Mouse (Mus musculus) right cerebral cortex, postnatal 14 days (tissue): ENCODE results near the gene Med12l.

Experiments used
- DNase-seq: peaks from one replicate; pipeline ENCODE4 v3.0.0; 2022

The Med12l gene

DNA sequence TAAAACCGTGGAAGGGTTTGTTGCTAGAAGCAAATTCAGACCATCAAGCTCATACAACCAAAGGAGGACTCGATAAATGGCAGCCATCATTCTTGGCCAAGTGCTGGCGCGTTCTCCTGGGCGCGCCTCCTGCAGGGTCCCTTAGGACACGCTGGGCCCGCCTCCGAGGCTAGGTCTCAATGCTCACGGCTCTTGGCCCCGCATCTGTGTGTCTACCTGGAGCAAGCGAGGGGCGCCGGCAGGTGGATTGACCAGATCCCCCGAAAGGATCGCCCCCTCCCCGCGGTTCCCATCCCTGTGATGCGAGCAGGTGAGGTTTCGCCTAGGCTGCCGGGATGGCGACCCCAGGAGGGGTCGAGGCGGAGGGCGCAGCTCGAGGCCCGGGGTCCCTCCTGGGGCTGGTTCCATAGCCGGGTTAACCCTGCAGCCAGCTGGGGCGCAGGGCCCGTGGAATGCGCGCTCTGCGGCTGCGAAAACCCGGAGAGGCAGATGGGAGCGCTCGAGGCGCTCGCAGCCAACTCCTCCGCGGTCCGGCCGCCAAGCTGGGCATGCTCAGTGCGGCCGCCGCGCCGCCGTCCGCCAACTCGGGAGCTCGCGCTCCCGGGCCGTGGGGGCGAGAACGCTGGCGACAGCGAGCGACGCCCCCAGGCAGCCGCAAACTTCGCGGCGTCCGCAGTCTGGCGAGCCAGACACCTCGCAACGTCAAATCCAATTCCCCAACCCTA, at the start of gene Med12l:
Gene Med12l (plus strand): TSS at position 555 of the 725 bp plus-strand sequence.
- peak; percentile 85 for DNase-seq

DNA sequence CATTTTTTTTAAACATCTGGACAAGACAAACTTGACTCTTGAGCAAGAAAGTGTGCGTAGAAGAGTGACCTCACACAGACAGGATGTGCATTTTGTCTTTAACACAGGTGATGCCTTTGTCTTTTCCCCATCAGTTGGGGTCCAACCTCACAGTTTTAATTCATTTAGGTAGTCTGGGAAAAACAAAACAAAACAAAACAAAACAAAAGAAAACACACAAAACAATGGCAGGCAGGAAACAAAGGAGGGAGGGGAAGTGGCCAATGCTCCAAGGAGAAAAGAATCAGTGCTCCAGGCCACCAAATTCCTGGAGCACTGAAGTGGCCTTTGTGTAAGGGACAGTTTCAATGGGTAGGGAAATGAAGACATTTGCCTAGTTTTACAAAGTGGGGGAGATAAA, 44.5 kb upstream of the Med12l start:
- no peak for DNase-seq

DNA sequence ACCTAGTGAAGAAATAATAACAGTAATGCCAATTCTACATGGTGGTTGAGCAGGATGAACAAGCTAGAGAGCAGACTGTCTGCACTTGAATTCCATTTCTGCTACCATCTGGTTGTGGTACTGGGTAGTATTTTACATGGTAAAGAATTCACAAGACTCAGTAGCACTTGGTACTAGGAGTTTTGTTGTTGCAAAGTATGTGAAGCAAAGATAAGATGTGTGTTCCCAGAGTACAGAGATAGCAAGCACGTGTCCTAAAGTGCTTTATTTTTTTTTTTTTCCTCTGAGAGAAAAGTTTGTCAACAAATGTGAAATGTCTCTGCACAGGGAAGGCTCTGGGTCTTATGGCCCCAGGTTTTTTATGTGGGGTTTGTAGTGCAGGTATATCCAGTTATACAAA, 28.2 kb upstream of the Med12l start:
- no peak for DNase-seq

DNA sequence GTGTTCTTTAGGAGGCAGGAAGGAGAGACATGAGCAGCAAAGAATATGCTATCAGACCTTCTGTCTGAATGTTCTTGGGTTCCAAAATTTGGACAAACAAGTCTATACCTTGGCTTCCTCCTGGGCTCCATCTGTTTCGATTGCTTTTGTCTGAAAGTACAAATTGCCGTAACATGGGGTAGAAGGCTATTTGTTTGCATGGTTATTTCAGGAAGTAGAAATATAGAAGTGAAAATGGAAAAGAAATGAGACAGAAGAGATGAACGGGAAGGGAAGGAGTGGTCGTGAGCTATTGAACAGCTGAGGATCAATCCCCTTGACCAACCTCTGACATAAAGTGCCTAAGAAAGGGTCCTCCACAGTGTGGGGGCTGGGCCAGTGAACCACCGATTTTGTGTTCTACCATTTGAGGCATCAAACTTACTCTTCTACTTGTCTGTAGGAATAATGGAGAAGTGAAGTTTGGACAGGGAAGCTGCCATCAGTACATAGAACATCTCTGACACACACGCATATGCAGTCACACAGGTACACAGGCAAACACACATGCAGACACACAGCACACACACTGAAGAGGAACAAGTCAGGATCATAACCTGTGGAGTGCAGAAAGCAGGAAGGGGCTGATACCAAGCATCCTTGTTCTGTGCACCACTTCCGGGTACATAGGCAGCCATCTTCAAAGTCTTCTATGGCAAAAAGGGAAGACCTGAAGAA, 27.6 kb upstream of the Med12l start:
- DNase-seq: no peak

DNA sequence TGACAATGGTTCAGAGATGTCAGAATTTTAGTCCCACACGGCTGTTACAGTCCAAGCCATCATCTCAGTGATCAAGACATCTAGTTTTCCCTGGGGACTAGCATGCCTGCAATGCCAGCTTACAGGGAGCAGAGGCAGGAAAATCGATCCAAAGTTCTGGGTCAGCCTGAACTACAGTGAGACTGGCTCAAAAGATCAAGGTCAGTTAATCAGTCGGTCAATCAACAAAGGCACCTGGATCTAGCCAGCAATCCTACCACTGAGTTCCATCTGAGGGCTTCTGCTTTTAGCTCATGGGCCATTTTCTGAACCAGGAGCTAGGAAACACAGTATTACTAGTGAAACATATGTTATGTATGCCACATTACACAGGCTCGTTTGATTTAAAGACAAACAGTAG, 25.0 kb upstream of the Med12l start:
- DNase-seq: no peak

DNA sequence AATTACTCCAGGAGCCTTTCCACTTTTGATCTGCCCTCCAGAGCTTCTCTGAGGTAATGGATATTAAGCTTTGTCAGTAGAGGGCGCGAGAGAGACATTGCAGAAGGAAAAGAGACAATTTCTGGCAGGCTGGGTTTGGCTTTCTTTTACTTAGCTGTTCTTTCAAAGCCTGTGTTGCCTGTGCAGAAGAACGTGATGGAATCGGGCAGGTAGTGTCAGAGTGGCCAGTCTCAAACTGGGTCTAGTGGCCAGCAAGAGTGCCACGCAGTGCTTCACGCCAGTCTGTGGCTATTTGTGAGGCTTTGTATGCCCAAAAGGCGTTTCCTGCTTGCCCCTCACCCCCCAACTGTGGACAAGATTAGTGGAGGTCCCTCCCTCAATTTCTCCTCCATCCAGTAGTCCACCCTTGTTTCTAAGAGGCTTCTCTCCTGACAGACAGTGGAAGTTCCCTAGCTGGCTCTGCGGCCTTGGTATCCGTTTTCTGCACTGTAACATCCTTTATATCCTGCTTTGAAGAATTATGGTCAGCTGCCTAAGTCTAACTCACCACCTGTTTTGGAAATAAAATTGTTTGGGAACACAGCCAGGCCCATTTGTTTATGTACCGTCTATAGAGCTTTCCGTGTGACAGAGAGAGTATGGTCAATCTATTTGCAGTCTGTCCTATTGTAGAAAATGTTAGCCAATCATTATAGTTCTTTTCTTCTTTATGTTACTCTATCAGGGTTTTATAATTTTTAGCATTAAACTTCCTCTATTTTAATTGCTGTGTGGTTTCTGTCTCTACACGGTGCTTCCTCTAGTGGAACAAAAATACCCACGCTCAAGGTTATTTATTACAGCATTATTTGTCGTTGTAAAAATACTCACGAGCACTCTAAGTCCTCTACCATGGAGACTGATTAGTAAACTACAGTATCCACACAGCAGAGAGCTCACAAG, 22.5 kb upstream of the Med12l start:
- peak; percentile 48 for DNase-seq

DNA sequence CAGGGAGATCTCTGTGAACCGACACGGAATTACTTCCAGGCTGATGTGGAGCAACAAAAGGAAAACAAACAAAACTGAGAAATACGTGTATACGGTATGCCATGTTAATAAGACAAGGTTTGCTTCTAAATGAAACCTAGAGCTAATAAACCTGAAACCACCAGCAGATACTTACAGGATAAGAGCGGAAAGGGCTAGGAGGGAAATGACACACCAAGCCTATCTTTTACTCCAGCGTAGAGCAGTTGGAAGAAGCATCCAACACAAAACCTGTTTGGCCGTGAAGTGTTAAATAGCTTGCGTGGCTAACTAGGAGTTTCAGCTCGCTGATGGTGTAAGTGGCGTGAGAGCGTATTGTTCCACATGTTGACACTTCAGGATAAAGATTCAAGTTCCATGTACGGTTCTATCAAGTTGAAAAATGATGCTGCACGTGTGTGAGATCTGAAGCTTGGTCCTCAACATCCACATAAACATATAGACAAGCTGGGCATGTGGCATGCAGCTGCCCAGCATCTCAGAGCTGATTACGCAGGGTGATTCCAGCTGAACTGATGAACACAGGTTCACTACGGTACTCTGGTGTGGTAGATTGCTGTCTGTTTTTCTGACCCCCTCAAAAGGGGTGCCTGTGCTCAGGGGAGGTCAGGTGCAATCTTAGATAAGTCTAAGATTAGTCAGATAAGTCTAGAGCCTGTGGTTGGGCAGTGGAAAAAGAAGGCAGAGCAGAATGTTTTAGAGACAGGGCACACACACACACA, 21.6 kb upstream of the Med12l start:
- no peak for DNase-seq

DNA sequence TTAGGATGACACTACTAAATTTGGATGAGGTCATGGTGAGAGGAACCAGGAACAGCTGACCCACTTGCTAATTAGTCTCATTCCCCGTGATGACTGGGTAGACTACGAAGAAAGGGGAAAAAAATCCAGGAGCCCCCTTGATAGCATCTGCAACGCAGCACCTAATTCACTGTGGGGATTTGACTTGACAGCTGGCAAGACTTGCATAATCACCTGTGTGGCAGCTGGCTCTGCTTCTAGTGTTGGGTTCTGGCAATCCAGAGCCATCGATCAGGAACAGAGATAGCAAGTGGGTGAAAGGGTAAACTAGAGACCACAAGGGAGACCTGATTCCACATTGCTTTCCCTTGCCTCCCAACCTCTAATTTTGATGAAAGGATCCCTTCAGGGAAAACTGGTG, 19.8 kb upstream of the Med12l start:
- DNase-seq: no peak

DNA sequence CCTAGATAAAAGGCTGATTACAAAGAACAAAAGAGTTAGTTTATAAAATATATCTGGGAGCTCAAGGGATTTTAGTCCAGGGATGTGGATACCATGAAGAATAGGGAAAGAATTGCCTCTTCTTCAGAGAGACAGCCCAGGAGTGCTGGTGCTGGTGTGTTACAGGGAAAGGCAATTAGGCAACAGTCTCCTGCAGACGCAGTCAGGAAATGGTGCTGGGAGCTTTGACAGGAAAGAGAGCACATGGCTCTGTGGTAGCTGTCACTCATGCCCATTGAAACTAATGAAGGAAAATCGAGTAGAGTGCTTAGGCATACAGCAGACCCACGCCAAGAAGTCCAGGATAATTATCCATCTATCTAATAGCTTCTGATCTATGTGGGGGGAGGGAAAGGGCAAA, 16.3 kb upstream of the Med12l start:
- DNase-seq: no peak

DNA sequence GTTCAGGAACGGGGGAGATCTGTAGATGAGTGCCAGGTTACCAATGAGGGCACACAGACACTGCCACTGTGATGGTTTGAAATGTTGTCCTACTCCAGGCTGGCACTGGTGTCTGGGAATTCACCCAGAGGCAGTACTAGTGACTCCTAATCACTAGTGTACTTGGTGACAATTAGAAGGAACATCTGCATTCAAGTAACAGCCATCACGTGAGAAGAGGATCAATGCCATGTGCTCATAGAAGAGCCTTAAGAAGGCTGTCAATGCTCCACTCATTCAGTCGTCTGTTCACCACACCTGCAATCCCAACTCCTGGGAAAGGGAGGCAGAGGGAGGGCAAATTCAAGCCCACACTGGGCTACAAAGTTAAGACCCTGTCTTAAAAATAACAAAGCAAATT, 15.1 kb upstream of the Med12l start:
- no peak for DNase-seq

DNA sequence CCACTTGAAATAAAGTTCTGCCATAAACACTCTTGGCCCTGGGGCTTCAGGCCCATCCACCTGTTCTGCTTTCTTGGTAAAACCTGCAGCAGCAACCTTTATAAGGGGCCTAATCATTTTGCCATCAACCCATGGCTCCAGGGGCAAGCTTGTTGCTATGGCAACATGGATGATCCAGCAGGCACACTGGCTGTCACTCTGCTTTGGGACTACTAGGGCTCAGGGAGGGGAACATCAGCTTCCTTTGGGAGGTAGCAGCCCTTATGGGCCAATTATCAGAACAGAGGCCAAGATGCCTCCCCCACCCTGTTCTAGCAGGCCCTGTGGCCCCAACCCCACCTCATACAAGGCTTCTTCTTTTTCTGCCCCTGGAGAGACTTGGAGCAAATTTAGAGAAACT, 13.5 kb upstream of the Med12l start:
- no peak for DNase-seq

DNA sequence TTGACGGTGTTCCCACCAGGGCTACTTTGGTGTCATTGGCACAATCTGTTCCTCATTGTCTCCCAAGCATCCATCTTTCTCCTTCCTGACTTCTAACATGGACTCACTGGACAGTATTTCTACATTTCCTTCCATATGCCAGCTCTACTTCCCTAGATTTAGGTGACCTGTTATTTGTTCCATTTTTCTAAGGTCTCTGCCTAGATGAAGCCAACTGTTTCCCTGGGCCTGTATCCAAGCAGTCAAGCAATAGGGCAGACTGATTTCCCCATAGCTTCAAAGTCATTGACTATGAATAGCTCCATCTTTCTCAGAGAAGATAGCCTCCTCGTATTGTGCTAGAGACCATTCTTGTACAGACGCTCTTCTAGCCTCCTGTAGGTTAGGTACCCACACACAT, 12.0 kb upstream of the Med12l start:
- DNase-seq: no peak

DNA sequence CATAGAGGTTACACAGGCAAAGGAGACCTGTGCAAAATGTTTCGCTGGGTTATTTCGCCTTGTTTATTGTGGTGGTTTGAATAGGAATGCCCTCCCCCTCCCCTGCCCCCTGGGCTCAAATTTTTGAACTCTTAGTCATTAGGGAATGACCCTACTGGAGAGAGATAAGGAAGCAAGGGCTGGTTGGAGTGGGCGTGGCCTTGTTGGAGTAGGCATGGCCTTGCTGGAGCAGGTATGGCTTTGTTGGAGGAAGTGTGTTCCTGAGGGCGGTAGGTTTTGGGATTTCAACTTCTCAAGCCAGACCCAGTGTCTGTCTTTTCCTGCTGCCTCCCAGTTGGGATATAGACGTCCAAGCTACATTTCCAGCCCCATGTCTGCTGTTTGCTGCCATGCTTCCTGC, 1.9 kb upstream of the Med12l start:
- no peak for DNase-seq

DNA sequence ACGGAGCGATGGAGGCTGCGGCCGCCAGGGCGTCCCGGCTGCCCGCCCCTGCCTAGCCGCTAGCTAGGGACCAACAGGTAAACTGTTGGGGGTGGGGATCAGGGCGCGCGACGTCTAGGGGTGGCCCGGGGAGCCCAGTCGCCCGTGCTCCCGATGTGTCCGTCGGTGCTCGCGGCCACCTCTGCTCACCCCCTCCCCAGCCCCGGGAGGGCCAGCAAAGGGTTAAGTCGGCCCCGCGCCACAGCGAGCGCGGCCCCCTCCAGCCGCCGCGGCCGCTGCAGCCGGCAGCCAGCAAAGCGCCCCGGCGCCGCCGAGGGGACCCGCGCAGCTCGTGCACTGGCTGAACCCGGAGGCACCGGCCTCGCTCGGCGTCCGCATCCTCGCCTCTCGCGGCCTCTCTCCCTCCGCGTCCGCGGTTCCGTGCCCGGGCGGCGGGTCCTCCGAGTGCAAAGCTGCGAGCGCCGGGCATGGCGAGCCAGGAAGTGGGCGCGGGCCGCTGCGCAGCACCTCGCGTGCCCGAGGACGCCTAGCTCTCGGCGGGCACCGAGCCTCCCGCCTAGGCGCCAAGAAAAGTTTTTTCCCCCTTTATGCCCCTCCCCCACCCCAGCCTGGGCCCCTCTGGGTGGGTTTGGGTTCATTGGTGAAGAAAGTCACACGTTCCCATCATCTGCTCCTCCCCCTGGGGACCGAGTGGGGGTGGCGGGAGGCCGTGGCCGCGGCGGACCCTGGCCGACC, 538 bp downstream of the Med12l start:
- peak; percentile 54 for DNase-seq

DNA sequence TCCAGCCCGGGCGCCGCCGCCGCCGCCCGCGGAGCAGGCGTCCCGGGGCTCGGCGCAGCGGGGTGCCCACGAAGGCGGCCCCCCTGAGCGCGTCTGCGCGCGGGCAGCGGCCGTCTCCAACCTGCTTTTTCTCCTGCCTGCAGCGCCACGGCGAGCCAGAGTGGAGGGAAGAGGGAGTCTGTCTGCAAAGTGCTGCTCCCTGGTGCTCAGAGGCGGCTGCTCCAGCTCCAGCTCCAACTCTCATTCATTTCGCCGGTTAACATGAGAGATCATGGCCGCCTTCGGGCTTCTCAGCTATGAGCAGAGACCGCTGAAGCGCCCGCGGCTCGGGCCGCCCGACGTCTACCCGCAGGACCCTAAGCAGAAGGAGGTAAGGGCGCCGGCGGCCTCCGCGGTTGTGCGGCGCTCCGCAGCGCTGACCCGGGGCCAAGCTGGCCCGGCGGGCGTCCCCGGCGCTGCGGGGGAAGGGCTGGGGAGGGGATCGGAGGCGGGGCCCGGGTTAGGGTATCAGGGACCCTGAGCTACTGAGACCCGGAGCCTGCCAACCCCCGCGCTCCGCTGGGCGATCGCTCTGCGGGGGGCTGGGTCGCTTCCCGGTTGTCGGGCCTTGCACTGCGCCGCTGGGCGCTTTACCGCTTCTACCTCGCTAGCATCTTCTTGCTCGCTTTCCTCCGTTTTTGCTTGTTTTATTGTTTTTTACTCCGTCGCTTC, 1.3 kb downstream of the Med12l start:
- DNase-seq: peak; percentile 82

DNA sequence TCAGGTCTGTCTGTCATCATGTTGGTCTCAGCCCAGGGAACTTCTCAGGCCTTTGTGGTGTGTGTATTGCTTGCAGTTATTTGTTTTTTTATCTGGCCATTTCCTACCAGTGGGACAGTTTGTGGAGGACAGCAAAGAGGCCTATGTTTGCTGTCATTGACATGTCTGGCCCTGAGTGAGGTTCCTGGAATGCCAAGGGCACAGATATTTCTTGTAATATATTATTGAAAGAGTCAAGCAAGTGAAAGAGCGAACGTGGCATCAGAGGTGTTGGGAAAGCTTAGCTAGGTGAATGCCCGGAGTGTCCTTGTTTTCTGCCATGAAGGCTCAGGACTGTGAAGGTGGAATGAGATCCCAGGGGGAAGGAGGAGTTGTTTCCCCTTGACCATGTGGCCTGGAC, 4.7 kb downstream of the Med12l start:
- no peak for DNase-seq

DNA sequence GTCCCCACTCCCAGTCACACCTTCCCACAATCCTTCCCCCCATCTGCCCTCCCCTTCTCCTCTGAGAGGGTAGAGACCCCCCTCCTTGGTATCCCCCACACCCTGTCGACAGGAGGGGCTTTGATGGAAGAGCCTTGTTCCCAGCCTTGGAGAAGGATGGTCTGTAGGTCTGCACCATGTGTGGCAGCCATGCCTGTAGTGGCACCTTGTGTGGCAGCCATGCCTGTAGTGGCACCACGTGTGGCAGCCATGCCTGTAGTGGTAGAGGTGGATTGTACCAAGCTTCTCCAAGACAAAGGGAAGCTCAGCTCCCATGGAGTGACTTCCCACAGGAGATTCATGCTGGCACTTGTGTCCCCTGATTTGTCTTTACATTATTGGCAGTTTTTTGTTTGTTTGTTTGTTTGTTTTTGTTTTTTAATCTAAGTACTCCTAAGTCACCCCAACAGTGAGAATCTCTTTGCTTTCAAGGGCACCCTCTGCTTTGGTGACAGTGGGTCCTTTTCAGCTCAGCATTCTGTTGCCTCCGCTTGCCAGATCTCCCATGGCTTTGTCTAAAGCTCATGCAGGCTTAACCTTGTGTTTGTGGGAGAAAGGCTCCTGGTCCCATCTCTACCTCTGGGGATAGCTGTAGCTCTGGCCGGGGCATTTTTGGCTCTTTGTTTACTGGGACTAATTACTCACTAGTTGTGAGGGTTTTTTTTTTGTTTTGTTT, 10.2 kb downstream of the Med12l start:
- no peak for DNase-seq

DNA sequence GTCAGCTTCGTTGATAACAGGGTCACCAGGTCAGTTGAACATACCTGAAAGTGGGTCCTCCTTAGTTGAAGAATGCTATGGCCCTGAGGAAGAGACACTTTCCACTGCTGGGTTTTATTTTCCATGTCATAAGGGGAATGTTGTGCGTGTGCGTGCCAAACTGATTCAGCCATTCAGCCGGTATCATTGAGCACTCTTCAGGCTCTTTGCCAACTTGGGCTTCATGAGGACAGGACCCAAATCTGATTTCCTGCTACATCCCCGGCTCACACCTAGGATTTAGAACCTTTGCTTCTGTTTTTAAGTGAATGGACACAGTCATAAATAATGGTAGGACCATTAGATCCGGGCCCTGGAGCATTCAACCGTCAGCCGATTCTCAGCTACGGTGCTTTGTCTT, 10.9 kb downstream of the Med12l start:
- no peak for DNase-seq

DNA sequence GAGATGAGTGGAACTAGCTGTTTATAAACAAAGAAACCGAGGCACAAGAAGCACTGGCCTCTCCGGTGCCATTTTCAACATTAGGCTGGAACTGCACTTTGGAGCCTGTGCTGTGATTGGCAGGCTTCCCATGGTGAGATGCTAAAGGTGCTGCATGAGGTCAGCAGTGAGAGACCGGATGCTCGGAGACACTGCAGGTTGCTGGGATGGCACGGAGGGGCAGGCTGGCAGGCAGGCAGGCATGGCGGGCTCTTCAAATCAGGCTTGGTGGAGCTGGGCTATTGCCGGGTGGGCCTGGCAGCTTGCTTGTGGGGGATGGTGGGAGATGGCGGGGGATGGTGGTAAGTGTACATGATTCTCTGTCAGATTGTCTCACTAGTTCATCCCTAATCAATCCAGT, 15.6 kb downstream of the Med12l start:
- no peak for DNase-seq

DNA sequence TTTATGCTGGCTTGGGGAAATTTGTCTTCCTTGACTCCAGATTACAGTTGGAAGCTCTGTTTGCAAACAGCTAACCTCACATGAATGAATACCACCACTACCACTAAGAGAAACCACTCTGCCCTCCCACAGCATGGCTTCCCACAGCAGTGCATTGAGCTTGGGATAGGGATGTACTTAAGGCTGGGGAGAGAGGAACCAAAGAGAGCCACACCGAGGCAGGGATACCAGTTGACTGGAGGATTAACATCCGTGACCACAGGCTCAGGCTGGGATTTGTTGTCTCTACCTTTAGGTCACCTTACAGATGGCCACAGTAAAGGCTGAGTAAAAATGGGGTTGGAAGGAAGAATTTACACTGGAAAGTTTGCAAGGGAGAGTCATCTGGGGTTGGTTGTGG, 16.6 kb downstream of the Med12l start:
- no peak for DNase-seq

DNA sequence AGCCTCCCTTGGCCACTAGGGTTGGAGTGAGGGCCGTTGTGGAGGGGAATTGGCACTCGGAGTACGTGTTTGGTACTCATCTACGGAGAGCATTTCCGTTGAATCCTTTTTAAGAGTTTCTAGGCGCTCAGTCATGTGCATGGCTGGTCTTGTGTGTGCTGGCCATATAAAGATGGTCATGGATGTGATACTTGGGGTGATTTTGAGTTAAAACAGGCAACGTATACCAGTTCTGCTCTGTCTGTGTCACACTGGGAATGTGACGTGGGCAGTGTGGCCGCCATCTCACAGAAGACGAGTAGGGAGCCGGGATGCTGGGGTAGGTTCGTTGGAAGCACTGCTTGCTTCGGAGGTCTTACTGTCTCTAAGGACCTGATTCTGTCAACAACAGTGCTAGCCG, 17.3 kb downstream of the Med12l start:
- no peak for DNase-seq
